Mouse (Mus musculus) brain, embryonic 14.5 days (tissue): Measurements from ENCODE around the gene Skor1.

ENCODE experiments used
- CTCF ChIP-seq: fragments of 200-500 bp; IDR thresholded peaks from 2 replicates; pipeline ENCODE4 v1.5.1; 2012; ENCODE audit warnings: inconsistent platforms, mild to moderate bottlenecking, moderate library complexity, borderline replicate concordance; ENCODE audit not compliant: insufficient read depth, insufficient read length; ENCODE audit errors: extremely low read depth
- POLR2A ChIP-seq: fragments of 200-500 bp; IDR thresholded peaks from 2 replicates; pipeline ENCODE4 v1.6.1; 2012; ENCODE audit warnings: mild to moderate bottlenecking, inconsistent platforms, borderline replicate concordance; ENCODE audit not compliant: poor library complexity, insufficient read depth, insufficient read length, severe bottlenecking; ENCODE audit errors: extremely low read depth

DNA sequence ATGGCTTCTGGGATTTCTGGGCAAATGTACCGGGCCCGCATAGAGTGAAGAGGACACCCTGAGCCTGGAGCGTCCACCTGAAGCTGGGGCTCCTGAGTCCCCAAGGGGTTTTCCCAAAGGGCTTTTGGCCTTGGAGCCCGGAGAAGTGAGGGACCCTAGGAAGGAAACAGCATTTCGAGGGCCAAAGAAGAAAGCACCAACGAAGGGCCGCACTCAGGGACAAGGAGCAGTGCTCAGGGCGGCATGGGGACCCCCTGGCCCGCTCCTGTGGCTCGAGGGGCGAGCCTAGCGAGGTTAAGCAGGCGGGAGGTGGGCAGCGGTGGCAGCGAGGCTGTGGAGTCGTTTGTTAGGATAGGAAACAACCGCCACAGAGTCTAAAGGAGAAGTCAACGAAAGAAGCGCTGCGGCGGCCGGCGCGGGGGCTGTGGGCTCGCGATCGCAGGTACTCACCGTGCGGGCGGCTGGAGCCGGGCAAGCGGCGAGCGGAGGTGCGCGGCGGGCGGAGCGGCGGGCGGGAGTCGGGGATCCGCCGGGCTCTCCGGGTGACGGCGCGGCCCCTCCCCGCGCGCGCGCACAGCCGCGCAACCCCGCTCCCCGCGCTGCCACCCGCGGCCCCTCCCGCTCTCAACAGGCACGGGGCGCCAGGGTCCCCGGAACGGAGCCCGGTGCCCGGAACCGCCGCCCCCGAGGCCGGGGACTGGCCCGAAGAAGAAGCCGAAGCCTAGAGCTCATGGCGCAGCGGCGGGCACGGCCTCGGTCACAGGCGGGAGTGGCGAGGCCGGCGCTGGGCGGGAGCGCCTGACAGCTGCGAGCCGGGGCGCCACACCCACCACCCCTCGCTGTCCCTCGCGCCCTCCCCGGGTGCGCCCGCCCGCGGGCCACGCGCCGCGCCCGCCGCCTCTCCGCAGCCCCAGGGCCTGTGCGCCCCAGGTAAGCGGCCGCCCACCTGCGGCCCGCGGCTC, at the start of gene Skor1:
- no peak for TF ChIP-seq POLR2A
- TF ChIP-seq CTCF: no peak
